Mouse (Mus musculus) hindbrain, embryonic 10.5 days (tissue): ENCODE measurements around the gene Fgfr3. TPM values are rescaled to one million over a fixed set of nuclear protein-coding genes. Genes with fewer than 3 reads are reported as not detected.

ENCODE experiments used
- DNase-seq: peaks from one replicate; pipeline ENCODE4 v3.0.0-alpha.2; 2017; ENCODE audit warnings: low spot score
- H3K27ac ChIP-seq: fragments of 300-500 bp; sonication (generic); 2 replicates; pipeline ENCODE4 v1.5.1; 2016; ENCODE audit warnings: mild to moderate bottlenecking, moderate library complexity
- H3K27me3 ChIP-seq: fragments of 300-500 bp; sonication (generic); 2 replicates; pipeline ENCODE4 v1.6.1; 2016; ENCODE audit warnings: mild to moderate bottlenecking; ENCODE audit not compliant: poor library complexity, insufficient read depth, severe bottlenecking
- H3K36me3 ChIP-seq: fragments of 300-500 bp; sonication (generic); 2 replicates; pipeline ENCODE4 v1.6.1; 2016; ENCODE audit warnings: mild to moderate bottlenecking, moderate library complexity
- H3K4me1 ChIP-seq: fragments of 300-500 bp; sonication (generic); replicated peaks from 2 replicates; pipeline ENCODE4 v1.6.1; 2016; ENCODE audit warnings: mild to moderate bottlenecking
- H3K4me3 ChIP-seq: fragments of 300-500 bp; sonication (generic); 2 replicates; pipeline ENCODE4 v1.5.1; 2016; ENCODE audit warnings: mild to moderate bottlenecking, moderate library complexity
- H3K9me3 ChIP-seq: fragments of 300-500 bp; sonication (generic); 2 replicates; pipeline ENCODE4 v1.6.1; 2016; ENCODE audit warnings: mild to moderate bottlenecking, moderate library complexity
- WGBS: fragments of 180-500 bp; shearing (Covaris S2); methylation state at CpG from one replicate; pipeline ENCODE4 v1.1.7; 2016; 5-methylcytosine and 5-hydroxymethylcytosine counted together
- polyA plus RNA-seq: library from polyadenylated mRNA; unstranded; fragments of >200 nt; fragmentation: Nextera tagmentation; extraction: Ambion mirVana; gene quantifications from 2 replicates; pipeline ENCODE4 v1.2.1, GENCODE M21; 2016

Fgfr3 gene
- polyA plus RNA-seq, result 80.5 and 84.6 TPM in 2 replicates

GRCm38 (mm10) chr5:33721541-33722265, at the start of gene Fgfr3:
Gene Fgfr3 (plus strand): TSS chr5:33721674.
- H3K36me3 ChIP-seq, result peaks cover 34% of the 10 kb centered on the region
- peaks cover 94% of the 10 kb centered on the region for H3K27me3 ChIP-seq
- WGBS, result under 1% methylated on average over 73 of the region's 73 CpGs
- H3K4me3 ChIP-seq, result peak within 1 kb of the TSS; percentile 71
- no peaks in the 10 kb centered on the region for H3K9me3 ChIP-seq
- peak; percentile 83 for DNase-seq
- H3K27ac ChIP-seq, result peak within 1 kb of the TSS; percentile 96
- H3K4me1 ChIP-seq, result peaks cover 89% of the 10 kb centered on the region

- Histone ChIP-seq H3K4me3 (no peak overlapping the region), H3K27ac (peak overlapping the region; percentile 65), H3K9me3 (no peaks in the 10 kb centered on the region), H3K4me1 (peaks cover 7% of the 10 kb centered on the region), H3K36me3 (peaks cover 46% of the 10 kb centered on the region), H3K27me3 (no peaks in the 10 kb centered on the region)
- DNase-seq, result no peak
- WGBS, result 62% methylated on average over 3 of the region's 3 CpGs
These were observed 47.0 kb upstream of the Fgfr3 start for GRCm38 (mm10) chr5:33674439-33674838.

- Histone ChIP-seq H3K4me1 (peaks cover 8% of the 10 kb centered on the region), H3K9me3 (no peaks in the 10 kb centered on the region), H3K27me3 (no peaks in the 10 kb centered on the region), H3K27ac (no peak overlapping the region), H3K36me3 (peaks cover 31% of the 10 kb centered on the region), H3K4me3 (no peak overlapping the region)
- 9% methylated on average over 1 of the region's 1 CpGs for WGBS
- peak; percentile 77 for DNase-seq
These were observed 45.5 kb upstream of the Fgfr3 start for GRCm38 (mm10) chr5:33675964-33676363.

GRCm38 (mm10) chr5:33678244-33678643, 43.2 kb upstream of the Fgfr3 start:
- H3K9me3 ChIP-seq, result no peaks in the 10 kb centered on the region
- peaks cover 17% of the 10 kb centered on the region for H3K4me1 ChIP-seq
- peaks cover 8% of the 10 kb centered on the region for H3K36me3 ChIP-seq
- WGBS, result 86% methylated on average over 5 of the region's 5 CpGs
- H3K27ac ChIP-seq, result no peak overlapping the region
- no peak overlapping the region for H3K4me3 ChIP-seq
- H3K27me3 ChIP-seq, result peaks cover 15% of the 10 kb centered on the region; the same call in 1 of the 2 replicates
- no peak for DNase-seq

- no peaks in the 10 kb centered on the region for H3K9me3 ChIP-seq
- DNase-seq, result no peak
- H3K36me3 ChIP-seq, result no peaks in the 10 kb centered on the region
- no peak overlapping the region for H3K27ac ChIP-seq
- H3K27me3 ChIP-seq, result peaks cover 33% of the 10 kb centered on the region
- H3K4me3 ChIP-seq, result no peak overlapping the region
- 56% methylated on average over 3 of the region's 3 CpGs for WGBS
- H3K4me1 ChIP-seq, result peaks cover 24% of the 10 kb centered on the region
These were observed 40.4 kb upstream of the Fgfr3 start for GRCm38 (mm10) chr5:33681044-33681443.

- WGBS, result 82% methylated on average over 15 of the region's 15 CpGs
- Histone ChIP-seq H3K4me3 (no peak overlapping the region), H3K36me3 (no peaks in the 10 kb centered on the region), H3K27me3 (peaks cover 40% of the 10 kb centered on the region), H3K9me3 (no peaks in the 10 kb centered on the region), H3K27ac (peak overlapping the region; percentile 59), H3K4me1 (peaks cover 24% of the 10 kb centered on the region)
- DNase-seq, result no peak
These were observed 39.7 kb upstream of the Fgfr3 start for GRCm38 (mm10) chr5:33681611-33682388.

GRCm38 (mm10) chr5:33682963-33683362, 38.5 kb upstream of the Fgfr3 start:
- no peaks in the 10 kb centered on the region for H3K9me3 ChIP-seq
- no peaks in the 10 kb centered on the region for H3K36me3 ChIP-seq
- 79% methylated on average over 4 of the region's 4 CpGs for WGBS
- DNase-seq, result no peak
- H3K27ac ChIP-seq, result no peak overlapping the region
- peaks cover 26% of the 10 kb centered on the region for H3K4me1 ChIP-seq
- no peak overlapping the region for H3K4me3 ChIP-seq
- H3K27me3 ChIP-seq, result peaks cover 52% of the 10 kb centered on the region

GRCm38 (mm10) chr5:33683897-33684652, 37.4 kb upstream of the Fgfr3 start:
- H3K9me3 ChIP-seq, result no peaks in the 10 kb centered on the region
- peaks cover 38% of the 10 kb centered on the region for H3K4me1 ChIP-seq
- 48% methylated on average over 7 of the region's 7 CpGs for WGBS
- 0 out of 2 replicates have a peak overlapping the region, but pooled peaks have one; percentile 20 for H3K27ac ChIP-seq
- peak; percentile 64 for DNase-seq
- peaks cover 63% of the 10 kb centered on the region for H3K27me3 ChIP-seq
- no peak overlapping the region for H3K4me3 ChIP-seq
- no peaks in the 10 kb centered on the region for H3K36me3 ChIP-seq

- DNase-seq, result no peak
- Histone ChIP-seq H3K4me1 (peaks cover 46% of the 10 kb centered on the region), H3K4me3 (no peak overlapping the region), H3K27ac (0 out of 2 replicates have a peak overlapping the region, but pooled peaks have one; percentile 20), H3K36me3 (no peaks in the 10 kb centered on the region), H3K27me3 (peaks cover 72% of the 10 kb centered on the region), H3K9me3 (no peaks in the 10 kb centered on the region)
- WGBS, result 87% methylated on average over 4 of the region's 4 CpGs
These were observed 36.5 kb upstream of the Fgfr3 start for GRCm38 (mm10) chr5:33684932-33685331.

- no peak for DNase-seq
- peaks cover 86% of the 10 kb centered on the region for H3K27me3 ChIP-seq
- H3K36me3 ChIP-seq, result no peaks in the 10 kb centered on the region
- peaks cover 53% of the 10 kb centered on the region for H3K4me1 ChIP-seq
- WGBS, result 89% methylated on average over 4 of the region's 4 CpGs
- no peak overlapping the region for H3K4me3 ChIP-seq
- no peaks in the 10 kb centered on the region for H3K9me3 ChIP-seq
- H3K27ac ChIP-seq, result no peak overlapping the region
These were observed 34.3 kb upstream of the Fgfr3 start for GRCm38 (mm10) chr5:33687142-33687541.

GRCm38 (mm10) chr5:33688278-33689220, 32.9 kb upstream of the Fgfr3 start:
- Histone ChIP-seq H3K4me1 (peaks cover 66% of the 10 kb centered on the region), H3K27ac (peak overlapping the region; percentile 86), H3K4me3 (peak overlapping the region; percentile 35; the same call in 1 of the 2 replicates), H3K36me3 (no peaks in the 10 kb centered on the region), H3K9me3 (no peaks in the 10 kb centered on the region), H3K27me3 (peaks cover 92% of the 10 kb centered on the region)
- WGBS, result 51% methylated on average over 14 of the region's 14 CpGs
- no peak for DNase-seq
